Mouse (Mus musculus) ES-Bruce4 (cell line): ENCODE data around the gene Cnrip1. TPM values are rescaled to one million over a fixed set of nuclear protein-coding genes. Genes with fewer than 3 reads are reported as not detected.
A peak's percentile ranks its signal among the peaks of the same experiment; 100 is the strongest.
"Not testable (repeated sequence)": the region's sequence is repeated elsewhere in the genome, so short reads cannot be mapped to it uniquely, and the experiment has no call there.

Experiments used
- H3K27ac ChIP-seq: 2 replicates; pipeline ENCODE4 v1.5.1; 2012; ENCODE audit warnings: low read length, inconsistent platforms; ENCODE audit not compliant: insufficient read depth
- H3K27me3 ChIP-seq: 2 replicates; pipeline ENCODE4 v1.6.1; 2012; ENCODE audit warnings: mild to moderate bottlenecking, low read length, inconsistent platforms; ENCODE audit not compliant: control insufficient read depth, poor library complexity, insufficient read depth, severe bottlenecking
- H3K36me3 ChIP-seq: 2 replicates; pipeline ENCODE4 v1.6.1; 2012; ENCODE audit warnings: inconsistent platforms, mild to moderate bottlenecking, low read length, moderate library complexity; ENCODE audit not compliant: control insufficient read depth, poor library complexity, insufficient read depth, severe bottlenecking
- H3K4me1 ChIP-seq: one replicate; pipeline ENCODE4 v1.8.1; 2011; ENCODE audit warnings: low read length; ENCODE audit not compliant: control insufficient read depth, insufficient read depth
- H3K4me3 ChIP-seq: 2 replicates; pipeline ENCODE4 v1.5.1; 2011; ENCODE audit warnings: low read depth, mild to moderate bottlenecking, low read length
- H3K9ac ChIP-seq: 2 replicates; pipeline ENCODE4 v1.6.1; 2012; ENCODE audit warnings: low read depth, mild to moderate bottlenecking, inconsistent platforms; ENCODE audit not compliant: poor library complexity, severe bottlenecking
- H3K9me3 ChIP-seq: replicated peaks from 2 replicates; pipeline ENCODE4 v1.6.1; 2012; ENCODE audit warnings: mild to moderate bottlenecking, low read length, inconsistent platforms; ENCODE audit not compliant: control insufficient read depth, poor library complexity, insufficient read depth, severe bottlenecking
- CTCF ChIP-seq: IDR thresholded peaks from one replicate; pipeline ENCODE4 v1.8.1; 2011; ENCODE audit warnings: low read depth, low read length
- EP300 ChIP-seq: IDR thresholded peaks from 2 replicates; pipeline ENCODE4 v1.6.1; 2011; ENCODE audit warnings: low read depth, low read length; ENCODE audit not compliant: insufficient read depth
- POLR2A ChIP-seq: IDR thresholded peaks from one replicate; pipeline ENCODE4 v1.8.1; 2011; ENCODE audit warnings: low read length; ENCODE audit not compliant: insufficient read depth
- polyA plus RNA-seq: library from polyadenylated mRNA; stranded (reverse); fragments of >200 nt; gene quantifications from 2 replicates; pipeline ENCODE4 v1.2.4, GENCODE M21; 2011; ENCODE audit warnings: low read depth; ENCODE audit not compliant: missing spikeins, insufficient read depth, insufficient read length

Gene Cnrip1
- polyA plus RNA-seq, 1 experiment: 1.5 TPM

GRCm38 (mm10) chr11:17045806-17046205 lies 5.6 kb upstream of the Cnrip1 start:
- Histone ChIP-seq H3K27ac (no peak overlapping the region), H3K4me1 (no peaks in the 10 kb centered on the region), H3K9ac (no peak overlapping the region), H3K9me3 (no peaks in the 10 kb centered on the region), H3K4me3 (no peak overlapping the region), H3K27me3 (no peaks in the 10 kb centered on the region), H3K36me3 (no peaks in the 10 kb centered on the region)
- TF ChIP-seq POLR2A: no peak
- TF ChIP-seq EP300: no peak
- TF ChIP-seq CTCF: no peak

GRCm38 (mm10) chr11:17052476-17053049 lies 1.2 kb downstream of the Cnrip1 start:
- Histone ChIP-seq H3K27me3 (no peaks in the 10 kb centered on the region; the same call in 1 of the 2 replicates), H3K4me3 (peak overlapping the region; percentile 48), H3K9me3 (no peaks in the 10 kb centered on the region), H3K27ac (no peak overlapping the region), H3K9ac (no peak overlapping the region), H3K36me3 (no peaks in the 10 kb centered on the region), H3K4me1 (no peaks in the 10 kb centered on the region)
- TF ChIP-seq EP300 (no peak), POLR2A (no peak), CTCF (no peak)

- not testable (repeated sequence) for H3K36me3 ChIP-seq, H3K27ac ChIP-seq, H3K27me3 ChIP-seq, H3K4me3 ChIP-seq, H3K9ac ChIP-seq, H3K4me1 ChIP-seq, H3K9me3 ChIP-seq
Measured at GRCm38 (mm10) chr11:17069360-17069759, 18.0 kb downstream of the Cnrip1 start.

- Histone ChIP-seq H3K9me3 (no peaks in the 10 kb centered on the region), H3K27ac (no peak overlapping the region), H3K36me3 (no peaks in the 10 kb centered on the region), H3K27me3 (no peaks in the 10 kb centered on the region), H3K4me1 (no peaks in the 10 kb centered on the region), H3K9ac (no peak overlapping the region), H3K4me3 (no peak overlapping the region)
- TF ChIP-seq EP300: no peak
- TF ChIP-seq POLR2A: no peak
- TF ChIP-seq CTCF: no peak
Measured at GRCm38 (mm10) chr11:17075656-17076055, 24.3 kb downstream of the Cnrip1 start.

GRCm38 (mm10) chr11:17082086-17082485 lies 30.7 kb downstream of the Cnrip1 start:
- H3K4me1 ChIP-seq: no peaks in the 10 kb centered on the region
- no peaks in the 10 kb centered on the region for H3K36me3 ChIP-seq
- no peak overlapping the region for H3K4me3 ChIP-seq
- H3K27ac ChIP-seq: no peak overlapping the region
- TF ChIP-seq CTCF: no peak
- no peak for TF ChIP-seq EP300
- no peak for TF ChIP-seq POLR2A
- no peaks in the 10 kb centered on the region for H3K9me3 ChIP-seq
- no peak overlapping the region for H3K9ac ChIP-seq
- no peaks in the 10 kb centered on the region for H3K27me3 ChIP-seq

- Histone ChIP-seq H3K9me3 (no peaks in the 10 kb centered on the region), H3K27ac (no peak overlapping the region), H3K9ac (no peak overlapping the region), H3K36me3 (no peaks in the 10 kb centered on the region), H3K27me3 (no peaks in the 10 kb centered on the region), H3K4me1 (no peaks in the 10 kb centered on the region), H3K4me3 (no peak overlapping the region)
- no peak for TF ChIP-seq POLR2A
- no peak for TF ChIP-seq CTCF
- no peak for TF ChIP-seq EP300
Measured at GRCm38 (mm10) chr11:17082953-17083352, 31.6 kb downstream of the Cnrip1 start.
